Mouse (Mus musculus): ENCODE measurements around the gene Gnaz.
"Not testable (repeated sequence)": the region's sequence is repeated elsewhere in the genome, so short reads cannot be mapped to it uniquely, and the experiment has no call there.

The Gnaz gene

GRCm38 (mm10) chr10:75028743-75029142 lies 61.8 kb downstream of the Gnaz start:
- no peak for DNase-seq (ENCODE audit: low spot score in 2 of 2)

DNA sequence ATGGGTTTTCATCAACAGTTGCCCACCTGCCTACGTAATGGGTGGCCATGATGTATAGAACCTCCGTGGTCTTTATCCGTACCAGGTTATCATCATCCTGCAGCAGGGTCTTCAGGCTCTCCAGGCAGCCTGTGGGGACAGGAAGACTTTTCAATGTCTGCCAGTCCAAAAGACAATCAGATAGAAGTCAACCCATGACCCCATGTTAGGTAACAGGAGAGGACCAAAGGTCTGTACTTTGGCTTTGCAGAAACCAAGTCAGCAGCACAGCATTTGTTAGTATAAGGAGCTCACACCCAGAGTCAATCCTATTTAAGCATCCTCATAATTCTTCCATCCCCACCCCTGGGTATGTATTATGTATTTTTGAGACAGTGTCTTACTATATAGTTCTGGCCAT lies 62.7 kb downstream of the Gnaz start:
- no peak for DNase-seq (ENCODE audit: low spot score in 2 of 2)

DNA sequence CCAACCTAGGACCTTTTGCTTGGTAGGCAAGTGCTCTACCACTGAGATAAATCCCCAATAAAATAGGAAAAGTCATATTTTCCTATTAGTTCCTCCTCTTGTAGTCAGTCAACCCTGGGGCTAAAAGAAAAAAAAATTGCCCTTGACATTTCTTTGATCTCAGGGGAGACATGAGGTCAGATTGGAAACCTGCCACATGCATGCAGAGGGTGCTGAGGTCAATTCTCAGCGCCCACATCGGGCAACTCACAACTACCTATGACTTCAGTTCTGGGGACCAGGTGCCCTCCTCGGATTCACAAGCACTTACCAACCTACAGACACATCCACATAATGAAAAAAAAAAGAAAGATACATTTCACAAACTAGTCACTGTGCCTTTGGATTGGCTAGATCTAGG lies 63.3 kb downstream of the Gnaz start:
- no peak for DNase-seq (ENCODE audit: low spot score in 2 of 2)

- no peak for DNase-seq (ENCODE audit: low spot score in 2 of 2)
Observed at GRCm38 (mm10) chr10:75031345-75032114, 64.6 kb downstream of the Gnaz start.

DNA sequence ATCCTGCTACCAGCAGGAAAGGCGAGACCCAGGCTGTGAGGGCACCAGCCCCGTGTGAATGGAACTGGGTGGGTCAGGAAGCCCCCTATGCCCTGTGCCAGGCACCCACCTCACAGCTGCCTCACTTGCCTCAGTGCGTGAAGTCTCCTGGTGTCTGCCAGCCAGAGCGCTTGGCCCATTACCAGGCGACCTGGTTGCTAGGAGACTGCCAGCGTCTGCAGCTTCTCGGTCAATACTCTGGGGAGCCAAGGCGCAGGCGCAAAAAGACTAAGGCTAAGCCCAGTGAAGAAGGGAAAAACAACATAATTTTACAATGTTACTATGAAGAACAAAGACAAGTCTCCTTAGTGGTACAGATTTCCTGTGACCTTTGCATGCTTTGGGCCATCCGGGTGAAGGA lies 65.4 kb downstream of the Gnaz start, which contains the start of gene Rsph14:
Gene Rsph14, minus strand, starts transcription at position 192 of the 400 bp plus-strand sequence.
- peak in 1 of 2 experiments; percentile 39 for DNase-seq (ENCODE audit: low spot score in 2 of 2)

- peak; percentile 58 to 69 for DNase-seq (ENCODE audit: low spot score in 2 of 2)
Observed at GRCm38 (mm10) chr10:75036883-75037379, 70.0 kb downstream of the Gnaz start, which contains the start of gene Rab36. Gene Rab36 (plus strand): TSS chr10:75037058.

DNA sequence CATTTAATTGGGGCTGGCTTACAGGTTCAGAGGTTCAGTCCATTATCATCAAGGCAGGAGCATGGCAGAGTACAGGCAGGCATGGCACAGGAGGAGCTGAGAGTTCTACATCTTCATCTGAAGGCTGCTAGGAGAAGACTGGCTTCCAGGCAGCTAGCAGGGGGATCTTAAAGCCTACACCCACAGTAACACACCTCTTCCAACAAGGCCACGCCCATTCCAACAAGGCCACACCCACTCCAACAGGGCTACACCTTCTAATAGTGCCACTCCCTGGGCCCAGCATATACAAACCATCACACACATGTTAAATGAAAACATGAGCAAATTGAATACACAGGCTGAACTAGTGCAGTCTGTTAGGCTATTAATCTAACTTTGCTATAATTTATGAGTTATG lies 75.1 kb downstream of the Gnaz start:
- DNase-seq (ENCODE audit: low spot score in 2 of 2) = not testable (repeated sequence)

- DNase-seq (ENCODE audit: low spot score in 2 of 2) = no peak
Observed at GRCm38 (mm10) chr10:75044459-75044858, 77.5 kb downstream of the Gnaz start.

GRCm38 (mm10) chr10:75045831-75046230 lies 78.9 kb downstream of the Gnaz start:
- no peak for DNase-seq (ENCODE audit: low spot score in 2 of 2)

DNA sequence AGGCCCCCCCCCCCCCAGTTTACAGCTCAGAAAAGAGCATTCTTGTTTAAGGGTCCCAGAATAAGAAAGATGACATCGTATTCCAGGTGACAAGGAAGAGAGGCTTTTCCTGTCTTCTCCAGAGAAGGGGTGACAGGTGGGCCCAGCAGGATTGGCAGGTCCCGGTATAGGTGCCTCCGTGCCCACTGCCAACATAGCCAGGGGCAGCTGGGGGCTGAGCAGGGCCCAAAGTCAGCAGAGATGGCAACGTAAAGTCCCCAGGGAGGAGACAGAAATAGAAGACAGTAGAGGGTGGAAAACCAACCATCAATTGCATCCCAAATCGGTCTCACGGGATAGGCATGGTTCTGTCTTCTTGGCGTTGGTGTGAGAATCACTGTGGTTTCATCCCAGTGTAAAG lies 81.7 kb downstream of the Gnaz start:
- DNase-seq (ENCODE audit: low spot score in 2 of 2) = no peak

- no peak for DNase-seq (ENCODE audit: low spot score in 2 of 2)
Observed at GRCm38 (mm10) chr10:75051364-75052074, 84.5 kb downstream of the Gnaz start.

GRCm38 (mm10) chr10:75052902-75053301 lies 85.9 kb downstream of the Gnaz start:
- no peak for DNase-seq (ENCODE audit: low spot score in 2 of 2)

GRCm38 (mm10) chr10:75053655-75054054 lies 86.7 kb downstream of the Gnaz start:
- DNase-seq (ENCODE audit: low spot score in 2 of 2) = no peak

- DNase-seq (ENCODE audit: low spot score in 2 of 2) = no peak
Observed at GRCm38 (mm10) chr10:75054125-75054524, 87.1 kb downstream of the Gnaz start.

DNA sequence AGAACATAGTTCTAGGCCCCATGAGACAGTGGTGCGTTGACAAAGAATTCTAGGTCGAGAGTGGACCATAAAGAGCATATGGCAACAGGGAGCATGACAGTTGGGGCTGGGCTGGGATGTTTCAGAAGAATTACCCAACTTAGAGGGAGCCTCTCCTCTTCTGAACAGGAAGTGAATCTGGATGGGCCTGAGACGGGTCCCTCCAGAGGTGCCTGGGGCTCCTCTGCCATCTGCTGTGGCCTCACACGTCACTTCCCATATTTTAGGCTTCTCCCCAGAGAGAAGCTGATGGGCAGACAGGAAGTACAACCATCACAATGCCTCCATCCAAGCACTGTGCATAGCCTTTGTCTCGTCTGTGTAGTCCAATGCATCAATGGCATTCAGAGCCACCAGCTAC lies 88.7 kb downstream of the Gnaz start:
- DNase-seq (ENCODE audit: low spot score in 2 of 2) = peak in 1 of 2 experiments; percentile 36

GRCm38 (mm10) chr10:75056255-75056654 lies 89.3 kb downstream of the Gnaz start:
- no peak for DNase-seq (ENCODE audit: low spot score in 2 of 2)

- DNase-seq (ENCODE audit: low spot score in 2 of 2) = no peak
Observed at GRCm38 (mm10) chr10:75058336-75058735, 91.4 kb downstream of the Gnaz start.

DNA sequence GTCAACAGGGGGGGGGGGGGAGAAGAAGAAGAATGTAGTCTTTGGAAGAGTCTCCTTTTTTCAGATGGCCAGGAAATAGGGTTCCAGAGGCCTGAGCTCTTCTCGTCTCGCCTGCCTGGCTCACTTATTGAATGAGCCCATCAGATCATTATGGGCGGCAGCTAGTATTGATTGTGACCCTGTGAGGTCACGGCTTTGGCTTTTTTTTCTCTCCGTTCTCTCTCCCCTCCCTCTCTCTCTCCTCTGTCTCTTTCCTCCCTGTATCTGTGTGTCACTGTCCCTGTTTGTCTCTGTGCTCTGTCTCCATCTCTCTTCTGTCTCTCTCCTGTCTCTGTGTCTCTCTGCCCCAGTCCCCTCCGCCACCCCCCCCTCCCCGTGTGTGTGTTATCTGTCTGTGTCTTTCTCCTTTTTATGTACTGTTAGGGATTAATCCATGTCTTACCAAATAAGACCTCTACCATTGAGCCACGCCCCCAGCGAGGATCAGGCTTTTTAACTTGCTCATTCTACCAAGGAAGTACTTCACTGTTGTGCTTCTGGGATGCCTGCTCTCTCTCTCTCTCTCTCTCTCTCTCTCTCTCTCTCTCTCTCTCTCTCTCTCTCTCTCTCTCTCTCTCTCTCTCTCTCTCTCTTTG lies 91.9 kb downstream of the Gnaz start:
- no peak for DNase-seq (ENCODE audit: low spot score in 2 of 2)

GRCm38 (mm10) chr10:75059396-75059795 lies 92.4 kb downstream of the Gnaz start:
- DNase-seq (ENCODE audit: low spot score in 2 of 2) = peak; percentile 55 to 74

GRCm38 (mm10) chr10:75060217-75060842 lies 93.4 kb downstream of the Gnaz start, which contains the start of gene Bcr:
Gene Bcr (plus strand): TSS chr10:75060592.
- peak; percentile 29 to 35 for DNase-seq (ENCODE audit: low spot score in 2 of 2)

DNA sequence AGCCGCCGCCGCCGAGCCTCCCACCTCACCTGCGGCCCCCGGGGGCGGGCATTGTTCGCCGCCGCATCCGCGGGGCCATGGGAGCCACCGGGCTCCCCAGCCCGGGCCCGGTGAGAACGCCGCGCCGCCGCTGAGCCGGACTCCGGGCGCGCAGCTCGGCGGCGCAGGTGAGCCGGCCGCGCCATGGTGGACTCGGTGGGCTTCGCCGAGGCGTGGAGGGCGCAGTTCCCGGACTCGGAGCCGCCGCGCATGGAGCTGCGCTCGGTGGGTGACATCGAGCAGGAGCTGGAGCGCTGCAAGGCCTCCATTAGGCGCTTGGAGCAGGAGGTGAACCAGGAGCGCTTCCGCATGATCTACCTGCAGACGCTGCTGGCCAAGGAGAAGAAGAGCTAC lies 93.9 kb downstream of the Gnaz start:
- peak in 1 of 2 experiments; percentile 13 for DNase-seq (ENCODE audit: low spot score in 2 of 2)

Measured in natural killer cell, adult 2 months (primary cell).